Mouse (Mus musculus) CH12.LX (cell line): Measurements from ENCODE around the gene Mapk8. TPM values are rescaled to one million over a fixed set of nuclear protein-coding genes. Genes with fewer than 3 reads are reported as not detected.
A peak's percentile ranks its signal among the peaks of the same experiment; 100 is the strongest.

Experiments used
- DNase-seq: peaks from one replicate; pipeline ENCODE4 v3.0.0-alpha.2; 2013; ENCODE audit errors: extremely low read depth
- H3K27ac ChIP-seq: 2 replicates; pipeline ENCODE4 v1.5.1; 2012; ENCODE audit warnings: low read depth, mild to moderate bottlenecking, control low read depth, moderate library complexity; ENCODE audit not compliant: insufficient read depth
- H3K27me3 ChIP-seq: replicated peaks from 2 replicates; pipeline ENCODE3; 2012; ENCODE audit warnings: inconsistent platforms
- H3K36me3 ChIP-seq, 2 experiments: replicated peaks in 1 of 2; 2 replicates each; pipeline versions ENCODE3 to v1.6.1; 2012; ENCODE audit warnings: inconsistent platforms in 1 of 2, low read length in 1 of 2, mild to moderate bottlenecking in 1 of 2, mixed read lengths in 1 of 2, moderate library complexity in 1 of 2; ENCODE audit not compliant: control insufficient read depth in 1 of 2, insufficient read depth in 1 of 2
- H3K4me1 ChIP-seq, 2 experiments: 2 replicates each; pipeline ENCODE4 v1.6.1; 2012; ENCODE audit warnings: inconsistent platforms in 1 of 2, moderate library complexity in 1 of 2; ENCODE audit not compliant: insufficient read depth in 2 of 2, control insufficient read depth in 1 of 2
- H3K4me2 ChIP-seq: 2 replicates; pipeline ENCODE4 v1.6.1; 2012; ENCODE audit warnings: low read depth, mild to moderate bottlenecking, control low read depth; ENCODE audit not compliant: poor library complexity, insufficient read depth, severe bottlenecking
- H3K4me3 ChIP-seq, 3 experiments: fragments of 150-350 bp in 1 of 3; sonication (generic) in 1 of 3; replicated peaks in 1 of 3; 2 replicates each; pipeline versions ENCODE3 to v1.5.1; 2011 to 2012; ENCODE audit warnings: low read depth in 2 of 3, low read length in 2 of 3, mild to moderate bottlenecking in 2 of 3, moderate library complexity in 2 of 3, control low read depth in 1 of 3, improper control_type of control experiment in 1 of 3, inconsistent platforms in 1 of 3, mixed read lengths in 1 of 3; ENCODE audit not compliant: poor library complexity in 1 of 3
- H3K79me2 ChIP-seq: replicated peaks from 2 replicates; pipeline ENCODE4 v1.6.1; 2012; ENCODE audit warnings: mild to moderate bottlenecking, moderate library complexity; ENCODE audit not compliant: control insufficient read depth, poor library complexity, insufficient read depth, severe bottlenecking; ENCODE audit errors: extremely low read depth
- H3K9ac ChIP-seq: 2 replicates; pipeline ENCODE4 v1.6.1; 2012; ENCODE audit warnings: low read depth, mild to moderate bottlenecking, control low read depth, moderate library complexity; ENCODE audit not compliant: insufficient read depth
- H3K9me3 ChIP-seq: replicated peaks from 2 replicates; pipeline ENCODE3; 2012; ENCODE audit warnings: low read length, inconsistent platforms, mixed read lengths
- BHLHE40 ChIP-seq: IDR thresholded peaks from 2 replicates; pipeline ENCODE4 v1.6.1; 2011; ENCODE audit warnings: mild to moderate bottlenecking, low read depth, low read length, improper control_type of control experiment
- CTCF ChIP-seq, 2 experiments: IDR thresholded peaks in 1 of 2; conservative IDR thresholded peaks in 1 of 2; 2 replicates each; pipeline ENCODE4 v1.5.1; 2011 to 2012; ENCODE audit warnings: low read depth in 2 of 2, low read length in 2 of 2, improper control_type of control experiment in 1 of 2, inconsistent platforms in 1 of 2, mild to moderate bottlenecking in 1 of 2, moderate library complexity in 1 of 2
- EP300 ChIP-seq: IDR thresholded peaks from 2 replicates; pipeline ENCODE4 v1.6.1; 2011; ENCODE audit warnings: low read length, improper control_type of control experiment
- ETS1 ChIP-seq: conservative IDR thresholded peaks from 2 replicates; pipeline ENCODE4 v1.6.1; 2012; ENCODE audit warnings: low read depth, mild to moderate bottlenecking, inconsistent platforms, low read length, improper control_type of control experiment, moderate library complexity
- IRF4 ChIP-seq: IDR thresholded peaks from 2 replicates; pipeline ENCODE4 v1.6.1; 2014; ENCODE audit warnings: low read depth, mild to moderate bottlenecking, inconsistent platforms, low read length, improper control_type of control experiment
- JUN ChIP-seq: IDR thresholded peaks from 2 replicates; pipeline ENCODE4 v1.6.1; 2011; ENCODE audit warnings: low read depth, mild to moderate bottlenecking, low read length, improper control_type of control experiment, moderate library complexity; ENCODE audit not compliant: insufficient read depth
- KAT2A ChIP-seq: IDR thresholded peaks from 2 replicates; pipeline ENCODE4 v1.6.1; 2012; ENCODE audit warnings: low read length, improper control_type of control experiment, inconsistent platforms; ENCODE audit not compliant: insufficient replicate concordance
- MAFK ChIP-seq: IDR thresholded peaks from 2 replicates; pipeline ENCODE4 v1.6.1; 2011; ENCODE audit warnings: low read length, improper control_type of control experiment; ENCODE audit not compliant: insufficient replicate concordance
- MAX ChIP-seq: IDR thresholded peaks from 2 replicates; pipeline ENCODE4 v1.6.1; 2011; ENCODE audit warnings: low read length, improper control_type of control experiment
- MAZ ChIP-seq: IDR thresholded peaks from 2 replicates; pipeline ENCODE4 v1.6.1; 2012; ENCODE audit warnings: low read depth, mild to moderate bottlenecking, inconsistent platforms, low read length, improper control_type of control experiment, moderate library complexity
- MXI1 ChIP-seq: IDR thresholded peaks from 2 replicates; pipeline ENCODE4 v1.6.1; 2011; ENCODE audit warnings: mild to moderate bottlenecking, low read depth, low read length, improper control_type of control experiment
- MYC ChIP-seq: IDR thresholded peaks from 2 replicates; pipeline ENCODE4 v1.6.1; 2011; ENCODE audit warnings: low read depth, mild to moderate bottlenecking, improper control_type of control experiment, low read length
- NELFE ChIP-seq: IDR thresholded peaks from 2 replicates; pipeline ENCODE4 v1.6.1; 2011; ENCODE audit warnings: low read depth, low read length, improper control_type of control experiment
- TCF12 ChIP-seq: IDR thresholded peaks from 2 replicates; pipeline ENCODE4 v1.6.1; 2014; ENCODE audit warnings: low read depth, mild to moderate bottlenecking, inconsistent platforms, low read length, improper control_type of control experiment
- UBTF ChIP-seq: IDR thresholded peaks from 2 replicates; pipeline ENCODE4 v1.6.1; 2012; ENCODE audit warnings: low read depth, mild to moderate bottlenecking, inconsistent platforms, low read length, improper control_type of control experiment, moderate library complexity
- USF1 ChIP-seq: IDR thresholded peaks from 2 replicates; pipeline ENCODE4 v1.6.1; 2014; ENCODE audit warnings: low read depth, mild to moderate bottlenecking, inconsistent platforms, low read length, improper control_type of control experiment
- ZNF384 ChIP-seq: IDR thresholded peaks from 2 replicates; pipeline ENCODE4 v1.6.1; 2012; ENCODE audit warnings: low read depth, low read length, improper control_type of control experiment, inconsistent platforms
- dilution Hi-C: fragments of 300-500 bp; cut with MboI; formaldehyde crosslinking; loops from 2 replicates; pipeline ENCODE4 v1.14.3; 2020; ENCODE audit warnings: low sequenced_read_pairs; ENCODE audit not compliant: extremely low pct_unique_long_range_greater_than_20kb, extremely low pct_ligation_motif_present
- in situ Hi-C: fragments of 300-500 bp; cut with MboI; formaldehyde crosslinking; loops from 3 replicates; pipeline ENCODE4 v1.14.3; 2019; ENCODE audit warnings: low sequenced_read_pairs, low pct_ligation_motif_present, low pct_unique_long_range_greater_than_20kb, mixed read lengths
- polyA plus RNA-seq: library from polyadenylated mRNA; unstranded; fragments of >175 nt; gene quantifications from 2 replicates; pipeline ENCODE4 v1.2.1, GENCODE M21; 2012; ENCODE audit warnings: low read depth; ENCODE audit not compliant: insufficient read length
- total RNA-seq, 2 experiments: library from RNA; depleted of rRNA; stranded (reverse); fragments of 300-350 nt in 1 of 2; fragments of >200 nt in 1 of 2; gene quantifications; 2 replicates each; pipeline ENCODE4 v1.2.3; 2012 to 2014

Mapk8 gene
- total and polyA plus RNA-seq, 3 experiments, result 9.1 to 33.4 (median 21.9) TPM

DNA sequence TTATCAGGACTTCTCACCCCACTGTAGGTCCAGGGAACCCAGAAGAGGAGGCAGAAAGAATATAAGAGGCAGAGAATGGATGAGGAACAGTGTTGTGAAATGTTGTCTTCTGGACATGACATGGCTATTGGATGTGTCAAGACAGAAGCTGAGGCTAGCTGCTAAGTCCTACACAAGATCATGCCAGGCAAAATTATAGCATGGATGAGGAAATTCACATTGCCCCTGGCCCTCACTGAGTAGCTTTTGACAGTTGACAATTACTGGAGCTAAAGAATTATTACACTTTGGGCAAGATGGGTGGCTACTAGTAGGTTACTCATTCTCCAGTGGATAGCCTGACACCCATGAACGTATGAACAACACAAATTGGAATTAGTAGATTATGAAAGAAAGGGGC is 31.2 kb downstream of the Mapk8 start:
- no peak for DNase-seq
- no peak overlapping the region for H3K4me3 ChIP-seq
- dilution Hi-C loops, result no loop called here
- TF ChIP-seq IRF4, result no peak
- no peak for TF ChIP-seq ETS1
- TF ChIP-seq JUN, result no peak
- TF ChIP-seq TCF12, result no peak
- no peak for TF ChIP-seq MAX
- no peak for TF ChIP-seq UBTF
- no peak for TF ChIP-seq MAFK
- TF ChIP-seq KAT2A, result no peak
- TF ChIP-seq EP300, result no peak
- TF ChIP-seq MAZ, result no peak
- no peak for TF ChIP-seq NELFE
- TF ChIP-seq, all 38 proteins: peak for 0
- Histone ChIP-seq H3K9ac (no peak overlapping the region), H3K4me1 (peaks cover 0 to 3% of the 10 kb centered on the region in 2 experiments; a peak in 1 of 4 replicates), H3K4me2 (no peak overlapping the region), H3K27me3 (no peaks in the 10 kb centered on the region), H3K79me2 (no peaks in the 10 kb centered on the region), H3K27ac (no peak overlapping the region), H3K9me3 (no peaks in the 10 kb centered on the region), H3K36me3 (peaks cover 0 to 2% of the 10 kb centered on the region in 2 experiments)
- in situ Hi-C loops, result no loop called here

GRCm38 (mm10) chr14:33402331-33402730 is 44.6 kb downstream of the Mapk8 start:
- Histone ChIP-seq H3K9me3 (no peaks in the 10 kb centered on the region), H3K4me3 (no peak overlapping the region), H3K4me2 (no peak overlapping the region), H3K4me1 (peaks cover 0 to 12% of the 10 kb centered on the region in 2 experiments; a peak in 2 of 4 replicates), H3K27ac (no peak overlapping the region), H3K36me3 (peaks cover 3 to 7% of the 10 kb centered on the region in 2 experiments), H3K9ac (no peak overlapping the region), H3K79me2 (no peaks in the 10 kb centered on the region), H3K27me3 (no peaks in the 10 kb centered on the region)
- dilution Hi-C loops, result no loop called here
- in situ Hi-C loops, result no loop called here
- TF ChIP-seq MYC, result 0 out of 2 replicates have a peak, but pooled peaks have one; percentile 16
- TF ChIP-seq CTCF (conservative IDR thresholded peaks at IDR 0.05 in 1 of 2, IDR thresholded peaks at IDR 0.05 in 1 of 2; ENCODE audit: low read depth in 2 of 2, low read length in 2 of 2), result peak; percentile 30 to 33; a peak in 1 of 4 replicates
- TF ChIP-seq MXI1, result no peak
- DNase-seq, result peak; percentile 10

DNA sequence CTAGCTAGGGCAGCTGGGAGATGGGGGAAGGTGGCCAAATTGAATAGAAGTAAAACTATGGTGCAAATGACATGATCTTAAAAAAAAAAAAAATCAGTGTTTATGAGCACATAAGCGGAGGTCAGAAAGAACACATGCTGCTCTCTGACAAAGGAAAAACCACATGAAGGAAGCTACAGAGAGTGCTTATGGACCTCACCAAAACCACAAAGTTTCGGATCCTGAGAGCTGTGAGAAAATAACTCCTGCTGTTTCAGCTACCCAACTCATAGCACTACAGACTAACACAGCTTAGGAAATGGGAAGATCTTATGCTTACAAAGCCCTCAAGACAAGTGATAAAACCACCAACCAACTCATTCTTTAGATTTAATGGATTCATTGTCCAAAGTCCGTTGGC is 46.9 kb downstream of the Mapk8 start:
- Histone ChIP-seq H3K4me3 (no peak overlapping the region), H3K27me3 (no peaks in the 10 kb centered on the region), H3K9me3 (no peaks in the 10 kb centered on the region), H3K36me3 (peaks cover 3 to 7% of the 10 kb centered on the region in 2 experiments), H3K27ac (no peak overlapping the region), H3K79me2 (no peaks in the 10 kb centered on the region), H3K4me2 (0 out of 2 replicates have a peak overlapping the region, but pooled peaks have one; percentile 19), H3K9ac (no peak overlapping the region), H3K4me1 (peaks cover 0 to 12% of the 10 kb centered on the region in 2 experiments; a peak in 2 of 4 replicates)
- in situ Hi-C loops, result no loop called here
- dilution Hi-C loops, result no loop called here
- DNase-seq, result peak; percentile 29
- TF ChIP-seq EP300 (peak; percentile 52; the same call in 1 of the 2 replicates), MXI1 (peak; percentile 18; the same call in 1 of the 2 replicates), BHLHE40 (0 out of 2 replicates have a peak, but pooled peaks have one; percentile 21), ETS1 (no peak), IRF4 (peak; percentile 19; the same call in 1 of the 2 replicates), USF1 (no peak), ZNF384 (peak; percentile 74)
